Mouse (Mus musculus): Measurements from ENCODE around the gene Vars2. TPM values are rescaled to one million over a fixed set of nuclear protein-coding genes. Genes with fewer than 3 reads are reported as not detected.

The Vars2 gene
- polyA plus RNA-seq, 1 experiment from 2014 or later, result 6.5 TPM

- no peak within 1 kb of the TSS for H3K4me3 ChIP-seq (replicated peaks)
- H3K4me2 ChIP-seq, result no peak within 1 kb of the TSS
- no peak within 1 kb of the TSS for H3K9ac ChIP-seq
- H3K27me3 ChIP-seq, result no peaks in the 10 kb centered on the region; the same call in 1 of the 2 replicates
- H3K4me1 ChIP-seq (replicated peaks), result no peaks in the 10 kb centered on the region
- 63% methylated on average over 7 of the region's 7 CpGs for WGBS (ENCODE audit: insufficient replicate concordance)
- ATAC-seq (ENCODE audit: insufficient read depth), result no peak
- H3K27ac ChIP-seq (replicated peaks), result no peak within 1 kb of the TSS
- H3K9me3 ChIP-seq (replicated peaks), result no peaks in the 10 kb centered on the region
- no peaks in the 10 kb centered on the region for H3K36me3 ChIP-seq (replicated peaks)
Observed at GRCm38 (mm10) chr17:35626537-35626936, 40.9 kb downstream of the Vars2 start, which contains the start of gene Gm9573. TSS of gene Gm9573 (minus strand) at chr17:35626637.

- Histone ChIP-seq H3K36me3 (replicated peaks) (no peaks in the 10 kb centered on the region), H3K27me3 (no peaks in the 10 kb centered on the region), H3K4me1 (replicated peaks) (no peaks in the 10 kb centered on the region), H3K4me2 (no peak overlapping the region), H3K4me3 (replicated peaks) (no peak overlapping the region), H3K9me3 (replicated peaks) (no peaks in the 10 kb centered on the region), H3K27ac (replicated peaks) (no peak overlapping the region), H3K9ac (no peak overlapping the region)
- ATAC-seq (ENCODE audit: insufficient read depth), result no peak
- WGBS (ENCODE audit: insufficient replicate concordance), result 61% methylated on average over 4 of the region's 4 CpGs
Observed at GRCm38 (mm10) chr17:35617127-35617526, 50.3 kb downstream of the Vars2 start.

Other genes with a start within 250 kb of the Vars2 start
- gene H2-Q6, start 242.7 kb downstream of the Vars2 start, polyA plus RNA-seq (2015; fragmentation: Nextera tagmentation; extraction: Ambion mirVana), result 9.5 and 11.9 TPM in 2 replicates
- 18.4 and 18.7 TPM in 2 replicates for gene H2-Q7, start 228.4 kb downstream of the Vars2 start, polyA plus RNA-seq (2015; fragmentation: Nextera tagmentation; extraction: Ambion mirVana)
- gene H2-Q10, start 197.5 kb downstream of the Vars2 start, polyA plus RNA-seq (2015; fragmentation: Nextera tagmentation; extraction: Ambion mirVana), result 322 and 403 TPM in 2 replicates
- gene Pou5f1, start 161.6 kb downstream of the Vars2 start, polyA plus RNA-seq (2015; fragmentation: Nextera tagmentation; extraction: Ambion mirVana), result not detected in 2 replicates
- gene Tcf19, start 150.8 kb downstream of the Vars2 start, polyA plus RNA-seq (2015; fragmentation: Nextera tagmentation; extraction: Ambion mirVana), result 44.6 and 47.9 TPM in 2 replicates
- 7.4 and 8.7 TPM in 2 replicates for gene Cchcr1, start 150.5 kb downstream of the Vars2 start, polyA plus RNA-seq (2015; fragmentation: Nextera tagmentation; extraction: Ambion mirVana)
- gene Psors1c2, start 134.4 kb downstream of the Vars2 start, polyA plus RNA-seq (2015; fragmentation: Nextera tagmentation; extraction: Ambion mirVana), result 0.14 TPM in 2 replicates
- 0.03 and 0.05 TPM in 2 replicates for gene Cdsn, start 115.5 kb downstream of the Vars2 start, polyA plus RNA-seq (2015; fragmentation: Nextera tagmentation; extraction: Ambion mirVana)
- not detected in 2 replicates for gene 2300002M23Rik, start 100.1 kb downstream of the Vars2 start, polyA plus RNA-seq (2015; fragmentation: Nextera tagmentation; extraction: Ambion mirVana)
- not detected in 2 replicates for gene Sfta2, start 66.0 kb downstream of the Vars2 start, polyA plus RNA-seq (2015; fragmentation: Nextera tagmentation; extraction: Ambion mirVana)
- gene Gm9573, start 41.0 kb downstream of the Vars2 start, polyA plus RNA-seq (2015; fragmentation: Nextera tagmentation; extraction: Ambion mirVana), result not detected in 2 replicates
- 0.03 and 0.05 TPM in 2 replicates for gene Mucl3, start 23.9 kb downstream of the Vars2 start, polyA plus RNA-seq (2015; fragmentation: Nextera tagmentation; extraction: Ambion mirVana)
- gene Gtf2h4, start 6.1 kb upstream of the Vars2 start, polyA plus RNA-seq (2015; fragmentation: Nextera tagmentation; extraction: Ambion mirVana), result 21.7 and 25.5 TPM in 2 replicates
- gene Ddr1, start 37.0 kb upstream of the Vars2 start, polyA plus RNA-seq (2015; fragmentation: Nextera tagmentation; extraction: Ambion mirVana), result 2.6 and 3.4 TPM in 2 replicates
- gene Ier3, start 154.1 kb upstream of the Vars2 start, polyA plus RNA-seq (2015; fragmentation: Nextera tagmentation; extraction: Ambion mirVana), result 22.9 and 23.7 TPM in 2 replicates
- 33.7 and 42.4 TPM in 2 replicates for gene Flot1, start 155.6 kb upstream of the Vars2 start, polyA plus RNA-seq (2015; fragmentation: Nextera tagmentation; extraction: Ambion mirVana)
- gene Tubb5, start 170.7 kb upstream of the Vars2 start, polyA plus RNA-seq (2015; fragmentation: Nextera tagmentation; extraction: Ambion mirVana), result 379 and 391 TPM in 2 replicates
- 8.5 and 9.1 TPM in 2 replicates for gene Mdc1, start 173.9 kb upstream of the Vars2 start, polyA plus RNA-seq (2015; fragmentation: Nextera tagmentation; extraction: Ambion mirVana)
- gene Nrm, start 193.7 kb upstream of the Vars2 start, polyA plus RNA-seq (2015; fragmentation: Nextera tagmentation; extraction: Ambion mirVana), result 22.0 and 22.5 TPM in 2 replicates
- gene Ppp1r18, start 198.0 kb upstream of the Vars2 start, polyA plus RNA-seq (2015; fragmentation: Nextera tagmentation; extraction: Ambion mirVana), result 12.4 and 12.8 TPM in 2 replicates
- gene Dhx16, start 212.2 kb upstream of the Vars2 start, polyA plus RNA-seq (2015; fragmentation: Nextera tagmentation; extraction: Ambion mirVana), result 31.1 and 37.0 TPM in 2 replicates
- gene 2310061I04Rik, start 229.8 kb upstream of the Vars2 start, polyA plus RNA-seq (2015; fragmentation: Nextera tagmentation; extraction: Ambion mirVana), result 8.5 and 9.7 TPM in 2 replicates
- gene Atat1, start 242.5 kb upstream of the Vars2 start, polyA plus RNA-seq (2015; fragmentation: Nextera tagmentation; extraction: Ambion mirVana), result 7.3 and 8.0 TPM in 2 replicates
- 68.7 and 71.1 TPM in 2 replicates for gene Mrps18b, start 248.8 kb upstream of the Vars2 start, polyA plus RNA-seq (2015; fragmentation: Nextera tagmentation; extraction: Ambion mirVana)
- 20.9 and 22.3 TPM in 2 replicates for gene Ppp1r10, start 248.8 kb upstream of the Vars2 start, polyA plus RNA-seq (2015; fragmentation: Nextera tagmentation; extraction: Ambion mirVana)

All from liver, embryonic 15.5 days (tissue).